Mouse (Mus musculus): ENCODE measurements around the gene Swt1. TPM values are rescaled to one million over a fixed set of nuclear protein-coding genes. Genes with fewer than 3 reads are reported as not detected.

Swt1 gene
- polyA plus RNA-seq, 1 experiment from 2014 or later: 15.2 TPM

DNA sequence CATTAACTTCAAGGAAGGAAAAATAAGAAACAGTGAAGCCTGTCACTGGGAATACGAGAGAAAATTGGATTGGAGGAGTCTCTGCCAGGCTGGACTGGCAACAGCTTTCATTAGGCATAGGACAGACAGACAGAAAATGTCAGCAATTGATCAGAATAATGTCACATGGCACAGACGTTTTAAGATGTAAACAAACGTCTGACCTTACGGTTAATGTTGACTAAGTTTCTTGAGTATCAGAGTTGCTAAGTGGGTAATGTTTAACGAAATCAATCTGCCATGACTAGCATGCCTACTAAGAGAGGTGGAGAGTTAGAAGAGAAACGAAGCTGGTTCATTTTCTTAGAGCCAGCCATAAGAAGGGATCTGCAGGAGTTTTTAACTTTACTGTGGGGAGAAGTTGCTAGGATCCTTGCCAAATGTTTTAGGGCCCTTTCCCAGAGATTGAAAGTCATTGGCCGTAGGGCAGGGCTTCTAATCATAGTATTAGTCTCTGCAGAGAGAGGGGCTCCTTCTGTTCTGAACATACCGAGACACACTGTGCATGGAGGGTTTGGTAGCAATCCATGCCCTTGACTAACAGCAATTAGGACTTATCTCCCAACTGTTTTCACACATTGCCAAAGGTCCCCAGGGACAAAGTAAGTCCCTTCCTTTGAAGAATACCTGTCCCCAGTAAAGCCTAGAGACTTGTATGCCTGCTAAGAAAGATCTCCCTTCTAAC lies 86.8 kb downstream of the Swt1 start:
- Histone ChIP-seq H3K27ac (ENCODE audit: low read depth, low read length) (no peak overlapping the region), H3K27me3 (ENCODE audit: control insufficient read depth, insufficient read depth, low read length) (no peaks in the 10 kb centered on the region), H3K9ac (replicated peaks; ENCODE audit: low read depth, low read length) (no peak overlapping the region), H3K4me3 (ENCODE audit: low read depth, low read length) (no peak overlapping the region), H3K4me1 (ENCODE audit: control insufficient read depth, insufficient read depth, low read length) (peaks cover 13% of the 10 kb centered on the region), H3K36me3 (ENCODE audit: control insufficient read depth, insufficient read depth, low read length) (no peaks in the 10 kb centered on the region), H3K4me2 (ENCODE audit: low read depth, low read length) (no peak overlapping the region), H3K9me3 (ENCODE audit: control insufficient read depth, low read length) (no peaks in the 10 kb centered on the region)
- ATAC-seq (ENCODE audit: low read depth): no peak
- 76% methylated on average over 8 of the region's 8 CpGs for WGBS

GRCm38 (mm10) chr1:151338941-151339340 lies 89.3 kb downstream of the Swt1 start:
- Histone ChIP-seq H3K4me3 (ENCODE audit: low read depth, low read length) (no peak overlapping the region), H3K4me1 (ENCODE audit: control insufficient read depth, insufficient read depth, low read length) (0 out of 2 replicates have a peak, but pooled peaks cover 6% of the 10 kb centered on the region), H3K27ac (ENCODE audit: low read depth, low read length) (no peak overlapping the region), H3K9ac (replicated peaks; ENCODE audit: low read depth, low read length) (no peak overlapping the region), H3K9me3 (ENCODE audit: control insufficient read depth, low read length) (no peaks in the 10 kb centered on the region), H3K36me3 (ENCODE audit: control insufficient read depth, insufficient read depth, low read length) (no peaks in the 10 kb centered on the region), H3K27me3 (ENCODE audit: control insufficient read depth, insufficient read depth, low read length) (no peaks in the 10 kb centered on the region), H3K4me2 (ENCODE audit: low read depth, low read length) (no peak overlapping the region)
- ATAC-seq (ENCODE audit: low read depth): no peak
- WGBS: 21% methylated on average over 2 of the region's 2 CpGs

- Histone ChIP-seq H3K9me3 (ENCODE audit: control insufficient read depth, low read length) (no peaks in the 10 kb centered on the region), H3K4me3 (ENCODE audit: low read depth, low read length) (no peak overlapping the region), H3K27ac (ENCODE audit: low read depth, low read length) (no peak overlapping the region), H3K36me3 (ENCODE audit: control insufficient read depth, insufficient read depth, low read length) (no peaks in the 10 kb centered on the region), H3K27me3 (ENCODE audit: control insufficient read depth, insufficient read depth, low read length) (no peaks in the 10 kb centered on the region), H3K9ac (replicated peaks; ENCODE audit: low read depth, low read length) (no peak overlapping the region), H3K4me2 (ENCODE audit: low read depth, low read length) (no peak overlapping the region), H3K4me1 (ENCODE audit: control insufficient read depth, insufficient read depth, low read length) (0 out of 2 replicates have a peak, but pooled peaks cover 2% of the 10 kb centered on the region)
- ATAC-seq (ENCODE audit: low read depth): no peak
Measured at GRCm38 (mm10) chr1:151338234-151338633, 90.0 kb downstream of the Swt1 start.

- H3K4me2 ChIP-seq (ENCODE audit: low read depth, low read length): no peak overlapping the region
- H3K27me3 ChIP-seq (ENCODE audit: control insufficient read depth, insufficient read depth, low read length): no peaks in the 10 kb centered on the region
- ATAC-seq (ENCODE audit: low read depth): no peak
- no peak overlapping the region for H3K27ac ChIP-seq (ENCODE audit: low read depth, low read length)
- no peak overlapping the region for H3K9ac ChIP-seq (replicated peaks; ENCODE audit: low read depth, low read length)
- WGBS: 95% methylated on average over 3 of the region's 3 CpGs
- H3K36me3 ChIP-seq (ENCODE audit: control insufficient read depth, insufficient read depth, low read length): no peaks in the 10 kb centered on the region
- H3K4me1 ChIP-seq (ENCODE audit: control insufficient read depth, insufficient read depth, low read length): no peaks in the 10 kb centered on the region
- no peak overlapping the region for H3K4me3 ChIP-seq (ENCODE audit: low read depth, low read length)
- no peaks in the 10 kb centered on the region for H3K9me3 ChIP-seq (ENCODE audit: control insufficient read depth, low read length)
Measured at GRCm38 (mm10) chr1:151332819-151333218, 95.4 kb downstream of the Swt1 start.

GRCm38 (mm10) chr1:151329601-151330000 lies 98.7 kb downstream of the Swt1 start:
- H3K9me3 ChIP-seq (ENCODE audit: control insufficient read depth, low read length): no peaks in the 10 kb centered on the region
- H3K36me3 ChIP-seq (ENCODE audit: control insufficient read depth, insufficient read depth, low read length): no peaks in the 10 kb centered on the region
- no peak overlapping the region for H3K27ac ChIP-seq (ENCODE audit: low read depth, low read length)
- whole genome bisulfite sequencing: 80% methylated on average over 7 of the region's 7 CpGs
- H3K4me2 ChIP-seq (ENCODE audit: low read depth, low read length): no peak overlapping the region
- no peak for ATAC-seq (ENCODE audit: low read depth)
- no peaks in the 10 kb centered on the region for H3K27me3 ChIP-seq (ENCODE audit: control insufficient read depth, insufficient read depth, low read length)
- no peak overlapping the region for H3K9ac ChIP-seq (replicated peaks; ENCODE audit: low read depth, low read length)
- no peak overlapping the region for H3K4me3 ChIP-seq (ENCODE audit: low read depth, low read length)
- no peaks in the 10 kb centered on the region for H3K4me1 ChIP-seq (ENCODE audit: control insufficient read depth, insufficient read depth, low read length)

DNA sequence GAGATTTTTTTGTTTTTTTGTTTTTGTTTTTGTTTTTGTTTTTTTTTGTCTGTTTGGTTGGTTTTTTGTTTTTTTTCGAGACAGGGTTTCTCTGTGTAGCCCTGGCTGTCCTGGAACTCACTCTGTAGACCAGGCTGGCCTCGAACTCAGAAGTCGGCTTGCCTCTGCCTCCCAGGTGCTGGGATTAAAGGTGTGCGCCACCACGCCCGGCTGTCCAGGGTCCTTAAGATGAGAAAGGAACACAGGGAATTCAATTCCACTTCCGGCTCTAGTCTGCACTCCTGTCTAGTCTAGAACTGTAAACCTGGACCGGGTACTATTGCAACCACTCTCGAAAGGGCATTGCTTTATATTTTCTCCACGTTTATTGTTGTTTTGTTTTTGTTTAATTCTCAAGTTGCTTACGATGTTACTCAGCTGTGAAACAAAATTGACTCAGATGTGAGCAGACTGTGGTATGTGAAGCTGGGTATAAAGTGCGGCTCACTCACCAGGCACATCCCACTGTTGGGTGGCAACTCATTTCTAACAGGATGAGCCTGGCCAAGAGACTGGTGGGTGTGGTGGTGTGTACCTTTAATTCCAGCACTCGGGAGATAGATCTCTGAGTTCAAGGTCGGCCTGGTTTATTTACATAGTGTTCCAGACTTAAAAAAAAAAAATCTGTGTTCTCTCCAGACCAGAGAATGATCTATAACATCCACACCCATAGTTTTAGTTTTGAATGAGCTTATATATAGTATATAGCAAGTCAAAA lies 99.7 kb downstream of the Swt1 start:
- no peak for ATAC-seq (ENCODE audit: low read depth)
- Histone ChIP-seq H3K4me1 (ENCODE audit: control insufficient read depth, insufficient read depth, low read length) (no peaks in the 10 kb centered on the region), H3K27ac (ENCODE audit: low read depth, low read length) (no peak overlapping the region), H3K36me3 (ENCODE audit: control insufficient read depth, insufficient read depth, low read length) (no peaks in the 10 kb centered on the region), H3K9me3 (ENCODE audit: control insufficient read depth, low read length) (no peaks in the 10 kb centered on the region), H3K9ac (replicated peaks; ENCODE audit: low read depth, low read length) (no peak overlapping the region), H3K27me3 (ENCODE audit: control insufficient read depth, insufficient read depth, low read length) (no peaks in the 10 kb centered on the region), H3K4me3 (ENCODE audit: low read depth, low read length) (no peak overlapping the region), H3K4me2 (ENCODE audit: low read depth, low read length) (no peak overlapping the region)
- WGBS: 91% methylated on average over 14 of the region's 14 CpGs

DNA sequence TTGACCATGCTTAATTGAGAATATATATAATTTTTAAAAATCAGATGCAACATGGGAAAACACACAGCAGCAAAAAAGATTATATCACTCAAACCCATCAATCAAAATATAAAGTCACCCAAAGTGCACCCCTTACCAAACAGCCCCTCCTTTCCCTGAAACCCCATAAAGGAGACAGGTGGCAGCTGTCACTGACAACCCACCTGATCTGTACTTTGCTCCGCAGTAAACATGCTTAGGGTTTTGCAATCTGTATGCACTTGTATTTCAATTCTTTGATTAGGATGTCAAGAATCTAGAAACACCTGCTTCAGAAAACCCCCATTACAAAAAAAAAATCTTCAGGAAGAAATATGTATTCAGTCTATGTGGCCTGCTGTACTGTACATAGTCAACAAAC lies 102.9 kb downstream of the Swt1 start:
- H3K9ac ChIP-seq (replicated peaks; ENCODE audit: low read depth, low read length): no peak overlapping the region
- H3K9me3 ChIP-seq (ENCODE audit: control insufficient read depth, low read length): no peaks in the 10 kb centered on the region
- 89% methylated on average over 1 of the region's 1 CpGs for WGBS
- ATAC-seq (ENCODE audit: low read depth): no peak
- H3K27me3 ChIP-seq (ENCODE audit: control insufficient read depth, insufficient read depth, low read length): no peaks in the 10 kb centered on the region
- H3K4me3 ChIP-seq (ENCODE audit: low read depth, low read length): no peak overlapping the region
- H3K4me1 ChIP-seq (ENCODE audit: control insufficient read depth, insufficient read depth, low read length): no peaks in the 10 kb centered on the region
- H3K4me2 ChIP-seq (ENCODE audit: low read depth, low read length): no peak overlapping the region
- no peak overlapping the region for H3K27ac ChIP-seq (ENCODE audit: low read depth, low read length)
- H3K36me3 ChIP-seq (ENCODE audit: control insufficient read depth, insufficient read depth, low read length): no peaks in the 10 kb centered on the region

- ATAC-seq (ENCODE audit: low read depth): no peak
- Histone ChIP-seq H3K4me3 (ENCODE audit: low read depth, low read length) (no peak overlapping the region), H3K9me3 (ENCODE audit: control insufficient read depth, low read length) (no peaks in the 10 kb centered on the region), H3K4me1 (ENCODE audit: control insufficient read depth, insufficient read depth, low read length) (no peaks in the 10 kb centered on the region), H3K9ac (replicated peaks; ENCODE audit: low read depth, low read length) (no peak overlapping the region), H3K27me3 (ENCODE audit: control insufficient read depth, insufficient read depth, low read length) (no peaks in the 10 kb centered on the region), H3K4me2 (ENCODE audit: low read depth, low read length) (no peak overlapping the region), H3K27ac (ENCODE audit: low read depth, low read length) (no peak overlapping the region), H3K36me3 (ENCODE audit: control insufficient read depth, insufficient read depth, low read length) (no peaks in the 10 kb centered on the region)
- 81% methylated on average over 4 of the region's 4 CpGs for WGBS
Measured at GRCm38 (mm10) chr1:151320408-151320807, 107.8 kb downstream of the Swt1 start.

GRCm38 (mm10) chr1:151319267-151319666 lies 109.0 kb downstream of the Swt1 start:
- Histone ChIP-seq H3K27me3 (ENCODE audit: control insufficient read depth, insufficient read depth, low read length) (no peaks in the 10 kb centered on the region), H3K4me1 (ENCODE audit: control insufficient read depth, insufficient read depth, low read length) (no peaks in the 10 kb centered on the region), H3K4me2 (ENCODE audit: low read depth, low read length) (no peak overlapping the region), H3K36me3 (ENCODE audit: control insufficient read depth, insufficient read depth, low read length) (no peaks in the 10 kb centered on the region), H3K4me3 (ENCODE audit: low read depth, low read length) (no peak overlapping the region), H3K27ac (ENCODE audit: low read depth, low read length) (no peak overlapping the region), H3K9ac (replicated peaks; ENCODE audit: low read depth, low read length) (no peak overlapping the region), H3K9me3 (ENCODE audit: control insufficient read depth, low read length) (no peaks in the 10 kb centered on the region)
- WGBS: 88% methylated on average over 7 of the region's 7 CpGs
- no peak for ATAC-seq (ENCODE audit: low read depth)

All from neural tube, embryonic 14.5 days (tissue).